Mouse (Mus musculus): Measurements from ENCODE around the gene Abhd4. TPM values are rescaled to one million over a fixed set of nuclear protein-coding genes. Genes with fewer than 3 reads are reported as not detected.

Abhd4 gene
- polyA plus RNA-seq, 1 experiment from 2014 or later = 38.3 TPM

DNA sequence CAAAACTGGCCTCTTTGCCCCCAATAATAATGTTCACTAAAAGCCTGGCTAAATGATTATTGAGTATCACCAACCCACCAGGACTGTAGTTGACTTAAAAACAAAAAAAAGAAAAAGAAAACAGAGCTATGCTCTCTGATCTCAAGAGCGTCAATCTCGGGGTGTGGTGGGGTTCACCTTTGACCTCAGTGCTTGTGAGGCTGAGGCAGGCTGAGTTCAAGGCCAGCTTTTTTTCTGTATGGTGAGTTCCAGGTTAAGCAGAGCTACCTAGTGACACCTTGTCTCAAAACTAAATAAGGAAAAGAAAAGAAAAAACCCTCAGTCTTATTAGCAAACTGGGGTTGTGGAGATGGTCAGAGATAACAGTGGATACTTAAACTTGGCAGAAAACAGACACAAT, 43.6 kb upstream of the Abhd4 start:
- no peak overlapping the region for H3K9ac ChIP-seq (ENCODE audit: low read length)
- no peaks in the 10 kb centered on the region for H3K9me3 ChIP-seq (ENCODE audit: control insufficient read depth, low read length)
- 90% methylated on average over 2 of the region's 2 CpGs for WGBS
- H3K4me3 ChIP-seq (ENCODE audit: low read depth, low read length) = no peak overlapping the region
- H3K36me3 ChIP-seq (ENCODE audit: control insufficient read depth, insufficient read depth, low read length) = no peaks in the 10 kb centered on the region
- DNase-seq (ENCODE audit: low spot score, missing footprints) (no peak), ATAC-seq (ENCODE audit: low FRiP score) (no peak)
- H3K4me1 ChIP-seq (ENCODE audit: control insufficient read depth, insufficient read depth, low read length) = no peaks in the 10 kb centered on the region
- no peaks in the 10 kb centered on the region for H3K27me3 ChIP-seq (ENCODE audit: control insufficient read depth, insufficient read depth, low read length)
- no peak overlapping the region for H3K4me2 ChIP-seq
- H3K27ac ChIP-seq (ENCODE audit: low read depth, low read length) = no peak overlapping the region

GRCm38 (mm10) chr14:54211199-54211598, 42.8 kb upstream of the Abhd4 start:
- no peak overlapping the region for H3K4me2 ChIP-seq
- ATAC-seq (ENCODE audit: low FRiP score) (no peak), DNase-seq (ENCODE audit: low spot score, missing footprints) (no peak)
- H3K9me3 ChIP-seq (ENCODE audit: control insufficient read depth, low read length) = no peaks in the 10 kb centered on the region
- no peak overlapping the region for H3K4me3 ChIP-seq (ENCODE audit: low read depth, low read length)
- H3K9ac ChIP-seq (ENCODE audit: low read length) = no peak overlapping the region
- H3K27ac ChIP-seq (ENCODE audit: low read depth, low read length) = no peak overlapping the region
- WGBS = 89% methylated on average over 8 of the region's 8 CpGs
- H3K4me1 ChIP-seq (ENCODE audit: control insufficient read depth, insufficient read depth, low read length) = no peaks in the 10 kb centered on the region
- H3K27me3 ChIP-seq (ENCODE audit: control insufficient read depth, insufficient read depth, low read length) = no peaks in the 10 kb centered on the region
- no peaks in the 10 kb centered on the region for H3K36me3 ChIP-seq (ENCODE audit: control insufficient read depth, insufficient read depth, low read length)

- 81% methylated on average over 5 of the region's 5 CpGs for WGBS
These were observed 42.2 kb upstream of the Abhd4 start for GRCm38 (mm10) chr14:54211755-54212154.

DNA sequence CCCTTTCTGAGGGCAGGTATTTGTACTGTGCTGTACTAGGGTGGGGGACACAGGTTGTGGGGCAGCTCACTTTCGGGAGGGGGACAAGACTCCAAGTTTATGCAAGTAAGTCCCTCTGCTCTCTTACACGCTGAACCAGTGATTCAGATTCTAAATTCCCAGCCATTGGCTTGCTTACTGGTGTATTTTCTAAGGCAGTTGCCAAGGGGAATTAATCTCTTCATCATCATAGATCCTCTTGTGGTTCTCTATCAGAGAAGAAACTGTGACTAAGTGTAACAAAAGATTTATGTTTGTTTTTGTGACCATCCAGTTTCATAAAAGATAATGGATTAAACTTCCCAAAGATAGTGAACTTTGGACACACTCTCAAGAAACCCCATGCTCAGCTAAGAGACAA, 40.3 kb upstream of the Abhd4 start:
- Histone ChIP-seq H3K4me2 (no peak overlapping the region), H3K4me3 (ENCODE audit: low read depth, low read length) (no peak overlapping the region), H3K9me3 (ENCODE audit: control insufficient read depth, low read length) (no peaks in the 10 kb centered on the region), H3K27me3 (ENCODE audit: control insufficient read depth, insufficient read depth, low read length) (no peaks in the 10 kb centered on the region), H3K36me3 (ENCODE audit: control insufficient read depth, insufficient read depth, low read length) (no peaks in the 10 kb centered on the region), H3K27ac (ENCODE audit: low read depth, low read length) (no peak overlapping the region), H3K4me1 (ENCODE audit: control insufficient read depth, insufficient read depth, low read length) (no peaks in the 10 kb centered on the region), H3K9ac (ENCODE audit: low read length) (no peak overlapping the region)
- ATAC-seq (ENCODE audit: low FRiP score) (no peak), DNase-seq (ENCODE audit: low spot score, missing footprints) (no peak)
- WGBS = 71% methylated on average over 2 of the region's 2 CpGs

More at GRCm38 (mm10) chr14:54211755-54212154, 42.2 kb upstream of the Abhd4 start:
- H3K4me3 ChIP-seq (ENCODE audit: low read depth, low read length) = no peak overlapping the region
- no peak for DNase-seq (ENCODE audit: low spot score, missing footprints)
- H3K9me3 ChIP-seq (ENCODE audit: control insufficient read depth, low read length) = no peaks in the 10 kb centered on the region
- H3K27ac ChIP-seq (ENCODE audit: low read depth, low read length) = no peak overlapping the region
- ATAC-seq (ENCODE audit: low FRiP score) = no peak
- H3K4me2 ChIP-seq = no peak overlapping the region
- no peaks in the 10 kb centered on the region for H3K36me3 ChIP-seq (ENCODE audit: control insufficient read depth, insufficient read depth, low read length)
- H3K27me3 ChIP-seq (ENCODE audit: control insufficient read depth, insufficient read depth, low read length) = no peaks in the 10 kb centered on the region
- no peak overlapping the region for H3K9ac ChIP-seq (ENCODE audit: low read length)
- H3K4me1 ChIP-seq (ENCODE audit: control insufficient read depth, insufficient read depth, low read length) = no peaks in the 10 kb centered on the region

DNA sequence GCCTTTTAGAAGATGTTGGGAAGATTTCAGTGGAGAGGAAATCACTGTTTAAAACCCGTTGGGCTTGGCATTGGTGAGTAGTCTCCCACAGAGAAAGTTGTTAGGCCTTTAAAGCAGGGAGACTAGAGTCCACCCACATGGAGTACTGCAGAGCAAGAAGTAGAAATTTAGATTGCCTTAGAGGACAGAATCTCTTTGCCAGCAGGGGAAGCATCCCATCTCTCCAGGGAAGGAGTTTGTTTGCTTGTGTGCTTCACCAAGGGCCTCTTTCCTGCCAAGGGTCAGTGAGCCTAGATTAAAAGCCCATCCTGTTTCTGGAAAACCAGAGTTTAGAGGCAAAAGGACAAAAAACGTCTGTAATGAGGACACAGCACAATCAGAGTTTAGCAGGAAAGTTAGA, 39.5 kb upstream of the Abhd4 start:
- 0 out of 2 replicates have a peak, but pooled peaks cover 2% of the 10 kb centered on the region for H3K4me1 ChIP-seq (ENCODE audit: control insufficient read depth, insufficient read depth, low read length)
- WGBS = 28% methylated on average over 2 of the region's 2 CpGs
- ATAC-seq (ENCODE audit: low FRiP score) (no peak), DNase-seq (ENCODE audit: low spot score, missing footprints) (no peak)
- H3K9ac ChIP-seq (ENCODE audit: low read length) = no peak overlapping the region
- H3K4me2 ChIP-seq = no peak overlapping the region
- no peak overlapping the region for H3K27ac ChIP-seq (ENCODE audit: low read depth, low read length)
- no peak overlapping the region for H3K4me3 ChIP-seq (ENCODE audit: low read depth, low read length)
- H3K27me3 ChIP-seq (ENCODE audit: control insufficient read depth, insufficient read depth, low read length) = no peaks in the 10 kb centered on the region
- no peaks in the 10 kb centered on the region for H3K9me3 ChIP-seq (ENCODE audit: control insufficient read depth, low read length)
- no peaks in the 10 kb centered on the region for H3K36me3 ChIP-seq (ENCODE audit: control insufficient read depth, insufficient read depth, low read length)

DNA sequence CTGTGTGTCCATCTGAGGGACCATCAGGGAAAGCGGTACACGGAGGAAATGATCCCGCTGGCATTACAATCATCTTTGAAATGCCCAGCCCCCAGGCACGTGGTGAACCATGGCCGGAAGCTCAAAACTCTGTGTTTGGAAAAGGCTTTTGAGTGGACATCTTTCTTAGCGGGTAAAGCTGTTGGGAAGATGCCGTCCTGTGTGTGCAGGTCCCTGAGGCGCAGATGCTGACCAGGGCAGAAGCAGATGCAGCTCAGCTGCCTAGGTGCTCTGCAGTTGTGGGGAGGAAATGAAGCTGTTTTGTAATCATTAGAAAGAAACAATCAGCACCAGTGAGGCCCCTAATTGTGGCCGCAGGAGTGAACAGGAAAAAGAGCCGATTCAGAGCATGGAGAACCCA, 39.1 kb upstream of the Abhd4 start:
- no peaks in the 10 kb centered on the region for H3K36me3 ChIP-seq (ENCODE audit: control insufficient read depth, insufficient read depth, low read length)

GRCm38 (mm10) chr14:54216126-54216525, 37.9 kb upstream of the Abhd4 start:
- H3K9me3 ChIP-seq (ENCODE audit: control insufficient read depth, low read length) = no peaks in the 10 kb centered on the region
- ATAC-seq (ENCODE audit: low FRiP score) = no peak
- 0 out of 2 replicates have a peak, but pooled peaks cover 3% of the 10 kb centered on the region for H3K4me1 ChIP-seq (ENCODE audit: control insufficient read depth, insufficient read depth, low read length)
- no peak overlapping the region for H3K9ac ChIP-seq (ENCODE audit: low read length)
- no peak overlapping the region for H3K4me2 ChIP-seq
- 88% methylated on average over 7 of the region's 7 CpGs for WGBS
- H3K36me3 ChIP-seq (ENCODE audit: control insufficient read depth, insufficient read depth, low read length) = no peaks in the 10 kb centered on the region
- no peak overlapping the region for H3K4me3 ChIP-seq (ENCODE audit: low read depth, low read length)
- H3K27me3 ChIP-seq (ENCODE audit: control insufficient read depth, insufficient read depth, low read length) = no peaks in the 10 kb centered on the region
- no peak overlapping the region for H3K27ac ChIP-seq (ENCODE audit: low read depth, low read length)
- DNase-seq (ENCODE audit: low spot score, missing footprints) = no peak

More for the DNA sequence above, 39.1 kb upstream of the Abhd4 start:
- H3K9me3 ChIP-seq (ENCODE audit: control insufficient read depth, low read length) = no peaks in the 10 kb centered on the region
- no peak overlapping the region for H3K4me3 ChIP-seq (ENCODE audit: low read depth, low read length)
- H3K27me3 ChIP-seq (ENCODE audit: control insufficient read depth, insufficient read depth, low read length) = no peaks in the 10 kb centered on the region
- 0 out of 2 replicates have a peak, but pooled peaks cover 3% of the 10 kb centered on the region for H3K4me1 ChIP-seq (ENCODE audit: control insufficient read depth, insufficient read depth, low read length)
- H3K27ac ChIP-seq (ENCODE audit: low read depth, low read length) = no peak overlapping the region
- 77% methylated on average over 10 of the region's 10 CpGs for WGBS
- ATAC-seq (ENCODE audit: low FRiP score) (no peak), DNase-seq (ENCODE audit: low spot score, missing footprints) (no peak)
- H3K4me2 ChIP-seq = no peak overlapping the region
- H3K9ac ChIP-seq (ENCODE audit: low read length) = no peak overlapping the region

- 0 out of 2 replicates have a peak, but pooled peaks cover 3% of the 10 kb centered on the region for H3K4me1 ChIP-seq (ENCODE audit: control insufficient read depth, insufficient read depth, low read length)
- no peaks in the 10 kb centered on the region for H3K27me3 ChIP-seq (ENCODE audit: control insufficient read depth, insufficient read depth, low read length)
- ATAC-seq (ENCODE audit: low FRiP score) (no peak), DNase-seq (ENCODE audit: low spot score, missing footprints) (no peak)
- no peak overlapping the region for H3K4me3 ChIP-seq (ENCODE audit: low read depth, low read length)
- 88% methylated on average over 1 of the region's 1 CpGs for WGBS
- no peak overlapping the region for H3K4me2 ChIP-seq
- H3K9me3 ChIP-seq (ENCODE audit: control insufficient read depth, low read length) = no peaks in the 10 kb centered on the region
- H3K9ac ChIP-seq (ENCODE audit: low read length) = no peak overlapping the region
- no peaks in the 10 kb centered on the region for H3K36me3 ChIP-seq (ENCODE audit: control insufficient read depth, insufficient read depth, low read length)
- H3K27ac ChIP-seq (ENCODE audit: low read depth, low read length) = no peak overlapping the region
These were observed 35.8 kb upstream of the Abhd4 start for GRCm38 (mm10) chr14:54218233-54218632.

DNA sequence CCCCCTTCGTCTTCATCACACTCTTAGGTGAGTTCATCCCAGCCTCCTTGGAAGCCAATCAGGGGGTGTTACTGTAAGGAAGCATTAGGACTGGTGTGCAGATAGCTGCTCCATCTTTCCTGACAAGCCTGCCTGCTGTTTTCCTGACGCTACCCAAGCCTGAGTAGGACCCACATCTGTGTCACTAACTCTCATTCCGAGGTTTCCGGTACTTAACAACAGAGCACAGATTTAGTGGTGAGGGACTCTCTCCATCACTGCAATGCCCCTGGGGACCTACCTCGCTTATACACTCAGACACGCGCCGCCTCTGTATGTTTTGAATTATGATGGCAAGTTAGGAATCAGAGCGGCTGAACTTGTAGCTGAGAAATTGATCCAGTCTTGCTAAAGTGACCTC, 35.3 kb upstream of the Abhd4 start:
- no peak overlapping the region for H3K4me3 ChIP-seq (ENCODE audit: low read depth, low read length)
- no peaks in the 10 kb centered on the region for H3K9me3 ChIP-seq (ENCODE audit: control insufficient read depth, low read length)
- DNase-seq (ENCODE audit: low spot score, missing footprints) (no peak), ATAC-seq (ENCODE audit: low FRiP score) (no peak)
- 79% methylated on average over 9 of the region's 9 CpGs for WGBS
- no peak overlapping the region for H3K27ac ChIP-seq (ENCODE audit: low read depth, low read length)
- H3K4me1 ChIP-seq (ENCODE audit: control insufficient read depth, insufficient read depth, low read length) = 0 out of 2 replicates have a peak, but pooled peaks cover 3% of the 10 kb centered on the region
- H3K36me3 ChIP-seq (ENCODE audit: control insufficient read depth, insufficient read depth, low read length) = no peaks in the 10 kb centered on the region
- H3K27me3 ChIP-seq (ENCODE audit: control insufficient read depth, insufficient read depth, low read length) = no peaks in the 10 kb centered on the region
- no peak overlapping the region for H3K9ac ChIP-seq (ENCODE audit: low read length)
- no peak overlapping the region for H3K4me2 ChIP-seq

Data from midbrain, embryonic 11.5 days (tissue).